Mouse (Mus musculus) cerebellum, adult 18-20 months (tissue): ENCODE measurements around the gene Clstn2.

Experiments
- DNase-seq, 2 experiments: peaks; one replicate each; pipeline ENCODE4 v3.0.0; 2021

Clstn2 gene

DNA sequence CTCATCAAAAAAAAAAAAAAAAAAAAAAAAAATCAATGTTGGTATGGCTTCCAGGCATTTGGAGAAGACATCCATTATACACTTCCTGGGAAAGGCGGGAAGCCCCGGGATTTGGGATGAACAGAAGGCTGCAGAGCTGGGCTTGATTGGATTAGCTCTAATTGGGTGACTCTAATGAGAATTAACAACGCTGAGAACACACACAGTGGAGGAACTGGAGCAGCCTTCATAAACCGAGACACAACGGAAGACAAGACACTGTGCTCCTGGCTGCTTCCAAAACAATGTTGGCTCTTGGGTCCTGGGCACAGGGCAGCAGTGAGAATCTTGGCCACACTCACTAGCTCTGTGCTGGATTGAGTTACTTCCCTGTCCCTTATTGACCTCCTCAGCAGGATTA lies 360.3 kb downstream of the Clstn2 start:
- no peak for DNase-seq

- no peak for DNase-seq
These were observed 360.8 kb downstream of the Clstn2 start for GRCm38 (mm10) chr9:97672224-97672623.

GRCm38 (mm10) chr9:97670666-97671065 lies 362.3 kb downstream of the Clstn2 start:
- no peak for DNase-seq

GRCm38 (mm10) chr9:97660989-97661388 lies 372.0 kb downstream of the Clstn2 start:
- no peak for DNase-seq

DNA sequence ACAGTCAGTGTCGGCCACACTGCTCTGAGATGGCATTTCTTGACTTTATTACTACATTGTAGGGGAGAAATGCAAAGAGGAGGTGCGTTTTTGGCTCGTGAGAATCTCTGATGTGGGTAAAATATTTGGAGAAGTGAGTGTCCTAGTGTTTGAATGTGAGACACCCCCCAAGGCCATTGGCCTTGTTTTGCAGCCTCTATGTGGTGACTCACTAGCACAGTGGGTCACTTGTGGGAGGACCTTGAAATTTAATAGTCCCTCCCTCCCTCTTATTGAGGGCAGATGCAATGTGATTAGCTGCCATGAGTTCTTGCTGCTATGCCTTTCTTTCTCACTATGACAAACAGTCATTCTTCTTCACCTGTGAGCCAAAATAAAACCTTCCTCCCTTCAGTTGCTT lies 374.2 kb downstream of the Clstn2 start:
- no peak for DNase-seq

- no peak for DNase-seq
These were observed 384.6 kb downstream of the Clstn2 start for GRCm38 (mm10) chr9:97648409-97648808.

DNA sequence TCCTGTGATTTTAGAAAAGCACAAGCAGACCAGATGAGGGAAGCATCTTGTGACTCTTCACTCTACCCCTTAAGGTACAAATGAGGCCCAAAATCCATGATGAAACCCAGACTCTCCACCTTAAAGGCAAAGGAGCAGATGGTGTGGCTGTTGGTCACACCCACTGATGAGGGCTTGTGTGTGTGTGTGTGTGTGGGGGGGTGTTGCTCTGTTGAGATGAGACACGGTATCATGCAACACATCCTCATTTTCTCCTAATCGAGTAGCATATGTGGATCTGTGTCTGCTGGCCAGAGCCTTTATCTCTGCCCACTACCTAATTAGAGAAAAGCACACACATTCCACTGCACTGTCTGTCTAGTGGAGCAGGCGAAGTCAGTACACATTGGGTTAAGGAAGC lies 387.2 kb downstream of the Clstn2 start:
- no peak for DNase-seq

DNA sequence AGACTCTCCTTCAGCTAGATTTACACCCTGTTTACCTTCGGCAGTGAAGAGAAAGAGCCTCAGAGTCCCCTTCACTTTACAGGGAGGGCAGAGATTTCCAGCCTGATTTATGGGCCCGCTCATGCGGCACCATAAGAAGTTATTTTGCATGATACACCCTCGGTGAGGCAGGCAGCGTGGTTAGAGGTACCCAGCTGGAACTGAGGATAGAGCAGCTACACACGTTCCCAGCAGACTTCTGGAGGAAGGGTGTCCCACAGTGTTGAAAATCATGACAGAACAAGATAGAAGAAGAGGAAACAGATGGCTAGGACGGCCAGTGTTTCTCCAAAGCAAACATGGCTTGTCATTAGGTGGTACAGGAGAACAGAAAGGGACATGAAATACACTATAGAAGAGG lies 390.6 kb downstream of the Clstn2 start:
- no peak for DNase-seq

DNA sequence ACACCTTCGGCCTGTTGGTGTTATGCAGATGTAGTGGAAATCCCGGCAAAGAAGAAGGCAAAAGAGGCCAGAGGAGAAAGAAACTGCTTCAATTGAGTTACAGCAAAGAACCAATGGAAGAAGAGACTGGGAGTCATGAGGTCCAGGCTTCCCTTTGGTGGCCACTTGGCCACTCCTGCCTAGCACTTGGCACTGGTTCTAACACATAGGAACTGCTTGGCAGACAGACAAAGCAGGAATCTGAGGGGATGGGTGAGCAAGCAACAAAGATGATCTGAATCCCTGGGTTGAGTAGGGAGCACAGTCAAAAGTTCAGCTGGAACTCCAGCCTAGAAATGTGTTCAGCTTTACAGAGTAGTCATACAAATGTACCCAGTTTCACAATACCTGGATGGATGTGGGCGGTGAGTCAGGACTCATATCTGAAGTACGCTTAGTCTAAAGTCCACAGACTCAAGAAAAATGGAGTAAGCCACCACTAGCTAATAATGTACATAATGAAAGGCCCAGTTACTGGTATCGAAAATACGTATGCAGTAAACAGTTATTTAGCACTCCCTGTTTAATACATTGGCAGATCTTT lies 392.9 kb downstream of the Clstn2 start:
- peak; percentile 28 to 45 for DNase-seq

GRCm38 (mm10) chr9:97638683-97639354 lies 394.2 kb downstream of the Clstn2 start:
- peak in 1 of 2 experiments; percentile 35 for DNase-seq

GRCm38 (mm10) chr9:97635351-97635750 lies 397.6 kb downstream of the Clstn2 start:
- DNase-seq, result no peak

DNA sequence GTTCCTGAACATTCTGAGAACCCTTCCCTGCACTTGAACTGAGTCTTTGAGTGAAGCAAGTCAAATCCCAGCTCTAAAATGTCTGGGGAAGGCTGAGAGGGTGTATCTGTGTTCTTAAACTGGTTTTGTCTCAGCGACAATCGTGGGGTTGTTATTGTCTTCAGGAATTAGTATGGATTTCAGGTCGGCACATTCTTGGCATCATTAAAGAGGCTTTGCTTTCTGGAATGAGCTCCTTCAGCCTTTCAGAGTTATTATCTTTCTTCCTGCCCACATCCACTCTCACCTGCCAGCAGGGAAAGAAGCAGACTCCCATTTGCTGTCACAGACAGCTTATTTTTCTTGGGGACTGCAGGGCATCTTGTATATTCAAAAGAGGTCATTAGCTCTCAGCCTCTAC lies 398.1 kb downstream of the Clstn2 start:
- DNase-seq, result no peak

- DNase-seq, result no peak
These were observed 403.8 kb downstream of the Clstn2 start for GRCm38 (mm10) chr9:97629180-97629579.

GRCm38 (mm10) chr9:97628361-97628908 lies 404.5 kb downstream of the Clstn2 start:
- DNase-seq, result no peak

DNA sequence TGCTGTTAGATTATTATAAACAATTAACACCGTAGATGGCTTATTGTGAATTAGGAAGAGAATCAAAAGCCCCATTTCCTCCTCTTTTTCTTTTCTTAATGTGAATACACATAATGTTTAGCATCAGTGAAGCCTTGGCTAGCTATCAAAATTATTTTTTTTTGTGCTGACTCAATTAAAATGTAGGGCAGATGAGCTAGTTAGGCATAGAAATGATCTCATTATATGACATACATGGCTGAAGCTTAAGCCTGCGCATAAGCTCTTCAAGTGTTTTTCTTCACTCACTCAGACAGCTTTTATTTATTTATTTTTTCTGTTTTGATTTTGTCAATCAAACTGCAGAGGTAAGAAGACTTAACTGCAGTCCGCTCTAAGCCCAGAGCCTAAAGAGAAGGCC lies 405.1 kb downstream of the Clstn2 start:
- DNase-seq, result no peak

DNA sequence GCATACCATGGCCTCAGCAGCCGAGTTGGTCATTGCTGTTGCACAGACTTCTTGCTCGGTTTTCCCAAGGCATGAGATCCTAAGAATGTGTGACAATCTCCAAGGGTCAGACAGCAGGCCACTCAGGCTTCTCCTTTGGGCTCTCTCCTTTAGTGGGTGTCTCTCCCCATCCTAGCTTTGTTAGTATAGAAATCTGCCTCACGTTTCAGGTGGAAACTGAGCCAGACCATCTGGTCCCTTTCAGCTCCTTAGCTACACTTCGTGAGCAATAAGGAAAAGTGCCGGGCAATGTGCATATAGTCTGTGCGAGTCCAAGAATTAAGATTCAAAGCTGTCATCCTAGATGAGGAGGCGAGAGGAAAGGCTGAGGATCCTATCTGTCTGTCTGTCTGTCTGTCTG lies 422.4 kb downstream of the Clstn2 start:
- DNase-seq, result no peak

GRCm38 (mm10) chr9:97603729-97604128 lies 429.3 kb downstream of the Clstn2 start:
- DNase-seq, result no peak

DNA sequence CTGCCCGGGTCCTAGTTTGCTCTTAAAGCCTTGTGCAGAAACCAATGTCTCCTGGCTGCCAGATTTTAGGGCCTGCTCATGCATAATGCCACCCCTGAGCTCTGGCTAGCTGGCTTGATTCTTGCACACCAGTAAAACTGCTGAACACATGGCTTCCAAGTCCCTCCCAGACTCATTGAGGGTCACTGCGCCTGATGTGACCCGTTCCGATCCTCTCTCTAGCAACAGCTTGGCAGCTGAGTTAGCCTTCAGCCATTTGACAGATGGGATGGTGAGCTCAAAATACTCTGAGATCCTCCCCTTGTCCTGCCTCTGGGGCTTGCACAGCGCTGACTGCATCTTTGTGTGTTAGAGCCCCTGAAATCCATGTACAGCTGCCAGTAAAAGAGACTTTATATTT lies 430.5 kb downstream of the Clstn2 start:
- no peak for DNase-seq

GRCm38 (mm10) chr9:97599006-97599405 lies 434.0 kb downstream of the Clstn2 start:
- DNase-seq, result no peak

DNA sequence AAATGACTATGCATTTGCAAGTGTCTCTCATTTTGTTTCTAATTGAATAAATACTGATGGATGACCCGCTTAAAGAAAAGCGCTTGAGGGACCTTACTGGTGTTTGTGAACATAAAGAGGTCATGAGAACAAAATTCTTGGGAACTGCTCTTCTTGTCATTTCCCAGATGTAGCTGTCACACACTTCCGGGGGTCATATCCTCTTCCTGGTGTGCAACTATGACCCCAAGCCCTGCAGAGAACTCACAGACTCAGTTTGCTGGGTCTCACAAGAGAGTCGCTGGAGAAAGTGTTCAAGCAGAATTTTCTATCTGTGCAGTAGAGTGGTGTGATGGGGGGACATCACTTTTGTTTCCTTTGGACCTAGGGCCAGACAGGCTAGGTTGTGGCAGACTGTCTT lies 442.3 kb downstream of the Clstn2 start:
- no peak for DNase-seq

GRCm38 (mm10) chr9:97570881-97571280 lies 462.1 kb downstream of the Clstn2 start:
- DNase-seq, result peak; percentile 21 to 30

- DNase-seq, result no peak
These were observed 469.9 kb downstream of the Clstn2 start for GRCm38 (mm10) chr9:97563121-97563520.

DNA sequence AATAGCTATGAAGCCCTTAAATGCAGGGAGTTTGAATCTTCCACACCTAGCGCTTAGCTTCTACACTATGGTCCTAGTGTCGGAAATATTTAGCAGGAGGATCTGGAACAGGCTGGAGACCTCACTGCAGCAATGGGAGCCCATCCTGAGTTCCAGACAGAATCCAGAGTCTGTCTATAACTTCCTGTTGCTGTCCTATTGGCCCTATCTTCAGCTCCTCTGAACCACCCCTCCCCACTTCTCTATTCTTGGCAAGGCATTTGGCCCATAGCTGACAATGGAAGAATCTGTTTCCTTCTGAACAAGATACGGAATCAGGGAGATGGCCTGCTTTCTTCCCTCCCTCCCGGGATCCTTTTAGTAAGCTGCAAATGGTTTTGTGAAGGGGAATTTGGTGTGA lies 488.6 kb downstream of the Clstn2 start:
- DNase-seq, result no peak

DNA sequence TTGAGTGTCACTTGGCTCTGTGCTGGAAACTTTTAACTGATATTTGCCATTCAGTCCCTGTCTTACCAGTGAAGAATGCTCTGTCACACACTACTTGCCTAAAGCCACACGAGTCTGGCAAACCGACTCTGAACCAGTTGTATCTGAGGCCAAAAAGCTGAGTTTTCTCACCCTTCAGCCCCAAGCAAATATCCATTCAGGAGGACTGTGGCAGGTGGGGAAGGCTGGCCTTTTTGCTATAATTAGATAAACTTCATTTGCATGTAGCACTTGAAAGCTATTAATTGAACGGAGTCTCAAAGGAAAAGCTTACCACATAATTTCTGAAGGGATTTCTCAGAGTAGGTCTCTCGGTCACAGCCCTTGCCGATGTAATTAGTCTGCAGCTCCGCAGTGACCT lies 491.6 kb downstream of the Clstn2 start:
- DNase-seq, result no peak
